Mouse (Mus musculus) forebrain, embryonic 14.5 days (tissue): Measurements from ENCODE around the gene B4galnt4. TPM values are rescaled to one million over a fixed set of nuclear protein-coding genes. Genes with fewer than 3 reads are reported as not detected.
"Not testable (repeated sequence)": the region's sequence is repeated elsewhere in the genome, so short reads cannot be mapped to it uniquely, and the experiment has no call there.

ENCODE experiments used
- ATAC-seq: fragments of 200-750 bp; cut with Nextera tagmentation; 2 replicates; pipeline ENCODE4 v1.8.0; 2017; ENCODE audit warnings: mild to moderate bottlenecking, moderate library complexity
- DNase-seq: peaks from one replicate; pipeline ENCODE4 v3.0.0-alpha.2; 2015; ENCODE audit warnings: low spot score
- H3K27ac ChIP-seq: fragments of 300-500 bp; sonication (generic); 2 replicates; pipeline ENCODE4 v1.5.1; 2014; ENCODE audit warnings: low read depth, mild to moderate bottlenecking, control low read depth, low read length, moderate library complexity
- H3K27me3 ChIP-seq: fragments of 300-500 bp; sonication (generic); replicated peaks from 2 replicates; pipeline ENCODE4 v1.6.1; 2014; ENCODE audit warnings: low read length, control low read depth, mixed read lengths; ENCODE audit not compliant: control insufficient read depth, insufficient read depth
- H3K36me3 ChIP-seq: fragments of 300-500 bp; sonication (generic); 2 replicates; pipeline ENCODE4 v1.6.1; 2014; ENCODE audit warnings: low read length, control low read depth; ENCODE audit not compliant: control insufficient read depth, insufficient read depth
- H3K4me1 ChIP-seq: fragments of 300-500 bp; sonication (generic); 2 replicates; pipeline ENCODE4 v1.6.1; 2014; ENCODE audit warnings: antibody characterized with exemption, low read length, control low read depth; ENCODE audit not compliant: control insufficient read depth, insufficient read depth
- H3K4me2 ChIP-seq: fragments of 300-500 bp; sonication (generic); 2 replicates; pipeline ENCODE4 v1.6.1; 2014; ENCODE audit warnings: mild to moderate bottlenecking, control low read depth, low read length
- H3K4me3 ChIP-seq: fragments of 300-500 bp; sonication (generic); 2 replicates; pipeline ENCODE4 v1.5.1; 2014; ENCODE audit warnings: low read depth, low read length, control low read depth
- H3K9ac ChIP-seq: fragments of 300-500 bp; sonication (generic); 2 replicates; pipeline ENCODE4 v1.6.1; 2014; ENCODE audit warnings: mild to moderate bottlenecking, low read length, control low read depth, moderate library complexity
- H3K9me3 ChIP-seq: fragments of 300-500 bp; sonication (generic); replicated peaks from 2 replicates; pipeline ENCODE4 v1.6.1; 2016; ENCODE audit warnings: low read length, control low read depth, mixed read lengths; ENCODE audit not compliant: control insufficient read depth
- WGBS: fragments of 180-500 bp; shearing (Covaris S2); extraction: QIAGEN DNeasy Blood & Tissue Kit; methylation state at CpG from one replicate; pipeline ENCODE4 v1.1.7; 2014; 5-methylcytosine and 5-hydroxymethylcytosine counted together
- polyA plus RNA-seq: library from polyadenylated mRNA; unstranded; fragments of >200 nt; fragmentation: Nextera tagmentation; extraction: Ambion mirVana; gene quantifications from 2 replicates; pipeline ENCODE4 v1.2.1, GENCODE M21; 2014

Gene B4galnt4
- polyA plus RNA-seq = 29.1 and 29.5 TPM in 2 replicates

GRCm38 (mm10) chr7:141060426-141061242 lies at the start of gene B4galnt4:
Gene B4galnt4 (plus strand): TSS chr7:141061104.
- DNase-seq = peak; percentile 96
- peak; percentile 99 for ATAC-seq
- peak within 1 kb of the TSS; percentile 97 for H3K9ac ChIP-seq
- no peaks in the 10 kb centered on the region for H3K9me3 ChIP-seq
- H3K4me3 ChIP-seq = peak within 1 kb of the TSS; percentile 94
- under 1% methylated on average over 67 of the region's 72 CpGs for WGBS
- H3K27me3 ChIP-seq = no peaks in the 10 kb centered on the region
- H3K27ac ChIP-seq = peak within 1 kb of the TSS; percentile 80
- peak within 1 kb of the TSS; percentile 82 for H3K4me2 ChIP-seq
- H3K4me1 ChIP-seq = peaks cover 17% of the 10 kb centered on the region; the same call in 1 of the 2 replicates
- peaks cover 21% of the 10 kb centered on the region for H3K36me3 ChIP-seq

GRCm38 (mm10) chr7:141011238-141011770 lies 49.6 kb upstream of the B4galnt4 start:
- no peak overlapping the region for H3K4me3 ChIP-seq
- 86% methylated on average over 7 of the region's 7 CpGs for WGBS
- no peaks in the 10 kb centered on the region for H3K4me1 ChIP-seq
- no peak overlapping the region for H3K27ac ChIP-seq
- no peaks in the 10 kb centered on the region for H3K36me3 ChIP-seq
- DNase-seq (no peak), ATAC-seq (no peak)
- H3K9ac ChIP-seq = no peak overlapping the region
- H3K27me3 ChIP-seq = no peaks in the 10 kb centered on the region
- no peak overlapping the region for H3K4me2 ChIP-seq
- H3K9me3 ChIP-seq = no peaks in the 10 kb centered on the region

GRCm38 (mm10) chr7:141016707-141017697 lies 43.9 kb upstream of the B4galnt4 start:
- H3K9ac ChIP-seq = no peak overlapping the region
- H3K27me3 ChIP-seq = no peaks in the 10 kb centered on the region
- H3K36me3 ChIP-seq = no peaks in the 10 kb centered on the region
- no peak for ATAC-seq
- H3K4me1 ChIP-seq = no peaks in the 10 kb centered on the region
- no peak overlapping the region for H3K4me3 ChIP-seq
- WGBS = 91% methylated on average over 10 of the region's 10 CpGs
- H3K4me2 ChIP-seq = no peak overlapping the region
- no peak for DNase-seq
- H3K27ac ChIP-seq = no peak overlapping the region
- no peaks in the 10 kb centered on the region for H3K9me3 ChIP-seq

- H3K4me3 ChIP-seq, ATAC-seq, H3K4me2 ChIP-seq, H3K9me3 ChIP-seq, H3K9ac ChIP-seq, H3K36me3 ChIP-seq, H3K27ac ChIP-seq, H3K4me1 ChIP-seq, DNase-seq, H3K27me3 ChIP-seq: not testable (repeated sequence)
- WGBS = 92% methylated on average over 1 of the region's 1 CpGs
Observed at GRCm38 (mm10) chr7:141017824-141018223, 43.1 kb upstream of the B4galnt4 start, which contains the start of gene Ifitm6. Gene Ifitm6 (minus strand): TSS chr7:141017924.

- Histone ChIP-seq H3K4me1 (no peaks in the 10 kb centered on the region), H3K9ac (no peak overlapping the region), H3K27ac (no peak overlapping the region), H3K27me3 (no peaks in the 10 kb centered on the region), H3K4me3 (no peak overlapping the region), H3K9me3 (no peaks in the 10 kb centered on the region), H3K36me3 (no peaks in the 10 kb centered on the region), H3K4me2 (no peak overlapping the region)
- ATAC-seq = no peak
- 93% methylated on average over 5 of the region's 5 CpGs for WGBS
- DNase-seq = no peak
Observed at GRCm38 (mm10) chr7:141019028-141019427, 41.9 kb upstream of the B4galnt4 start.

DNA sequence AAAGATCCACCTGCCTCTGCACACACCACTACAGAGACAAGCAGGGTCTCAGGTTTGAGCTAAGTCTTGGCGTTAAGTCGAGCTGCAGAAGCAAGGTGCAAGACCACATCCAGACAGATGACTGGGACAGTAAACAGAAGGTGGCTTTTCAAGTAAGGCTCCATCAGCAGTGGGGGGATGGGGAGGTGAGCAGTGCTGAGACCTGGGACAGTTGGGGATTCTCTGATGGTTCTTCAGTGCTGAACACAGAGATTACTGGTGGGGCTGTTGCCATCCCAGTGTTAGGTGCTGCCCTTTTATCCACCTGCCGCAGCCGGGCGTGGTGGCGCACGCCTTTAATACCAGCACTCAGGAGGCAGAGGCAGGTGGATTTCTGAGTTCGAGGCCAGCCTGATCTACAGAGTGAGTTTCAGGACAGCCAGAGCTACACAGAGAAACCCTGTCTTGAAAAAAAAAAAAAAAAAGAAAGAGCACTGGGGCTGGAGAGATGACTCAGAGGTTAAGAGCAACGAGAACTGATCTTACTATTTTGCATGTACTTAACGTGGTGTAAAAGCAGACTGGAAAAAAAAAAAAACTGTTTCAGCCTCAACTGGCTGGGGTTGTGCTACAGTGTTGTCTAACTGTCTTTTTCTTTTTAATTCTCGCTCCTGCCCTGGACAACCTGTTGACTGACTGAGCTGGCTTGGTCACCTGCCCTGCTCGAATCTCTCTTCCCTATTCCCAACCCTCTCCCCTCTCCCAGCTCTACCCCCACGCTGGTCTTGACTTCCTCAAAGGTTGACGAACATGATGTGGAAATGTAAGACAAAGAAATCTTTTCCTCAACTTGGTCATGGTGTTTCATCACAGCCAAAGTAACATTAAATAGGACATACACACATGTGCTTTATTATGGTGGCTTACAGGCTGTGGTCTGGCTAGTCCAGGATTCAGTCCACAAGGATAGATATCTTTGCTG lies 39.1 kb upstream of the B4galnt4 start:
- Histone ChIP-seq H3K9ac (no peak overlapping the region), H3K4me2 (no peak overlapping the region), H3K4me3 (no peak overlapping the region), H3K27me3 (no peaks in the 10 kb centered on the region), H3K9me3 (no peaks in the 10 kb centered on the region), H3K27ac (no peak overlapping the region), H3K36me3 (no peaks in the 10 kb centered on the region), H3K4me1 (peaks cover 3% of the 10 kb centered on the region; the same call in 1 of the 2 replicates)
- WGBS = 86% methylated on average over 14 of the region's 14 CpGs
- DNase-seq (no peak), ATAC-seq (no peak)

- Histone ChIP-seq H3K9ac (no peak overlapping the region), H3K27me3 (no peaks in the 10 kb centered on the region), H3K4me3 (no peak overlapping the region), H3K4me1 (peaks cover 3% of the 10 kb centered on the region; the same call in 1 of the 2 replicates), H3K9me3 (no peaks in the 10 kb centered on the region), H3K36me3 (no peaks in the 10 kb centered on the region), H3K27ac (peak overlapping the region; percentile 57; the same call in 1 of the 2 replicates), H3K4me2 (no peak overlapping the region)
- 11% methylated on average over 6 of the region's 6 CpGs for WGBS
- ATAC-seq = peak; percentile 70
- DNase-seq = peak; percentile 70
Observed at GRCm38 (mm10) chr7:141024865-141025838, 35.8 kb upstream of the B4galnt4 start.
